Mouse (Mus musculus) testis, postnatal 14 days (tissue): ENCODE results near the gene Cntnap2.

Source experiments
- DNase-seq: peaks from one replicate; pipeline ENCODE4 v3.0.0; 2021; ENCODE audit warnings: low spot score

Cntnap2 gene

DNA sequence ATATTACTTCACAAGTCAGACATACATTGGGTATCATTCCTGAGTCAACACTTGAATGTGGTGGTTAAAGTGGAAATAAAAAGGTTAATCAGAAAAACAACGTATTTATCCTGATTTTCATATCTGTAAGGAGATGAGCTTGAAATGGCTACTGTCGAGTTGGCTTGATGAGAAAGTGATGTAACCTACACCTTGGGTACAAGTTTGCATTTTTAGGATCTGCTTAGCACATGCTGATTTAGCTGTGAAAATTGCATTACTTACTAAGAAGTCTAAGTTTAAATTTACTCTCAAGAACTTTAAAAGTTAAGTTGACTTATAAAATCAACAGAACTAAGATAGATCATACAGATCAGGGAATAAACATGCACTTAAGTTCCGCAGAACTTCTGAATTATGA, 879.1 kb downstream of the Cntnap2 start:
- DNase-seq, result no peak

DNA sequence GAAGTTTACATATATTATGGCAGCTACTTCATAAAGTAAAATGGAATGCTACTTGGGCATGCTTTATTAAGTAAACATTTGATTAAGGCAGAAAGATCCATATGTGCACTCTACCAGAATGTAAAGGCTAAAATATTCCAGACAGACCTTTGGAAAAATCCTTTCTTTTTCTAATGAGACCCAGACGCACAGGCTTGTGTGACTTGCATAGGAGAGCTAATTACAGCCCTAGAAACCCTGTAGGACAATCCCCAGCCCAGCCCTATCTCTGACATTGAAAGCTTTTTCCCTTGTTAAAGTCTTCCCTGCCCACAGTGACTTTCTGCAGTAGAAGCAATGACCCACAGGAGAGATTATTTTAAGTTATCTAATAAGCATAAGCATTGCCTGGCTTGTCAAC, 879.6 kb downstream of the Cntnap2 start:
- DNase-seq, result no peak

DNA sequence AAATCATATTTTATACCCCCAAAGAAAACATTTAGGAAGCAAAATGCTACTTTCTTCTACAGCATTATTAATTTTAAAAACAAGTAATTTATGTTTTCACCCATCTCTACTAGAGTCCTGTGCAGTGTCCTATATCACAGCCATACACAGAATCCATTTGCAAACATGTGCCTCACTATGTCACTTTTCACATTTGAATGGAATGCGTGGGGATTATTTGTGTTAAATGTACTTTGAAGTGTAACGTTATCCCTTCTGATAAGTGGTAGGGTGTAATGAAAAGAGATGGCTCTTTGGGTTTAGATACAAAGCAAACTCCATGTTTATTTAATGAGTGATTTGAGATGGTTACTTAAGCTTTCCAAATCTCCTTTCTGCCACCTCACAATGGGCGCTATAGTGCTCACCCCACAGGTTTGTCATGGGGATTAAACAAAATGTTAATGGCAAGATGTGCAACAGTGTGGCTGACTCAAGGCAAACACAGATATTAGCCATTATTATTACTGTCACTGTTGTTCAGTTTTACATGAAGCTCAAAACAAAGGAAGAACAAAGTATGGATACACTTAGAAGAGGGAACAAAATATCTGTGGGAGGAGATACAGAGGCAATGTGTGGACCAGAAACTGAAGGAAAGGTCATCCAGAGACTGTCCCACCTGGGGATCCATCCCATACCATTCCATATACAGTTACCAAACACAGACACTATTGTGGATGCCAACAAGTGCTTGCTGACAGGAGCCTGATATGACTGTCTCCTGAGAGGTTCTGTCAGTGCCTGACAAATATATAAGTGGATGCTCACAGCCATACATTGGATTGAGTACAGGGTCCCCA, 886.2 kb downstream of the Cntnap2 start:
- no peak for DNase-seq

DNA sequence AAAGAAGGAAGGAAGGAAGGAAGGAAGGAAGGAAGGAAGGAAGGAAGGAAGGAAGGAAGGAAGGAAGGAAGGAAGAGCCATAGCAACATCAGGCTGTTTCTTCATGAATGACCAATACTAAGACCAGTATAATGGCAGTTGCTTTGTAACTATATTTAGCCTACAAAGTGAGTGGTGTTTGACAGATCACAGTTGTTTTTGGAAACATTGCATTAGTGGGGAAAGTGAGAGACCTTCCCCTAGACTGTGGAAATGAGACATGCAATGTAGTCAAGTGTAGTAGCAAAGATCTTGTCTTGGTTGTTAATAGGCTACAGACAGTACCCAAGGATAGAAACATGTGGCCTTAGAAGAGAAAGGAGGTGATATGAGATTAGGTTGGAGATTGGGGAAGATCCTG, 895.6 kb downstream of the Cntnap2 start:
- DNase-seq, result no peak

DNA sequence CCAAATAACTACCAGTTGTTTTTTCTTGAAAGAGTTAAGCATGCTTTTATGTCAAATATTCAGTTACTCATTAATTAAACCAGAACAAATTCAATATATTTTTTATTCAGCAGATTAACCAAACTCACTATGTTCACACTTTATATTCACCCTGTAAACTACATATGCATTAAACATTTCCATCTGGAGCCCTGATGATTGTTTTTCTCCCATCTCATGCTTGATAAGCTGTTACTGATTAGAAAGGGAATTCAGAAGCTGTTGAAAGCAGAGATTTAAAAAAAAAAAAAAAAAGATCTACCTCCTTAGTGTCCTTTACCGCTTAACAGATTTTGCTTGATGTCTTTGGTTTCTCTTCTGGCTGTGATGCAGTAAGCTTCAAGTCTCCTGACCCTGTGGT, 905.3 kb downstream of the Cntnap2 start:
- DNase-seq, result no peak

DNA sequence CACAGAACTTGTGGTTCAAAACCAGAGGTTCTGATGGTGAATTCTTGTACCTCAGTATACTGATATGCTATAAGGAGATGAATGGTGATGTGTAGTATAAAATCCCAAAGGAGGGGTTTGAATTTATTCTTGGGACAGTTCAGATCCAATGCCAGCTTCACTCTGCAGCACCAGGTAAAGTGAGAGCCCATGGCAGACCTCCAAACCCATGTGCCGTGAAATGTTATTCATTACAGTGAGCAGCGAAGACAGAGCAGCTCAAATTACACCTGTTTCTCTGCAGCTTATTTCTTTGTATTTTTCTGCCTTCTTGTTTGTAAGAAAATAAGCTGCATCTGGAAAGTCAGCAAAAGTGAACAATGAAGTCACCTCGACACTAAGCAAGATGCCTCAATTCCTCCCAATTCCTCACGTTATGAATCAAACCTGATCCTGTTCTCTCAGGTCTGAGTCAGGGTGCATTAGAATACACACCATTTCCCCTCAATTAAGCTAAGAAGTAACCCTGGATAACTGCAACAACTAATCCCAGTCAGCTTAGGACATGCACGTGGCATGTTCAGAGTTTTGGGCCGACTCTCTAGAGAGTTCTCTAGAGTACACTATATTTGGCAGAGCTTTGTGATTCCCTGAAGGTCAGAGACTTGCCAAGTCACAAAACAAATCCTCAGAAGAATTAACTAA, 915.5 kb downstream of the Cntnap2 start:
- no peak for DNase-seq

DNA sequence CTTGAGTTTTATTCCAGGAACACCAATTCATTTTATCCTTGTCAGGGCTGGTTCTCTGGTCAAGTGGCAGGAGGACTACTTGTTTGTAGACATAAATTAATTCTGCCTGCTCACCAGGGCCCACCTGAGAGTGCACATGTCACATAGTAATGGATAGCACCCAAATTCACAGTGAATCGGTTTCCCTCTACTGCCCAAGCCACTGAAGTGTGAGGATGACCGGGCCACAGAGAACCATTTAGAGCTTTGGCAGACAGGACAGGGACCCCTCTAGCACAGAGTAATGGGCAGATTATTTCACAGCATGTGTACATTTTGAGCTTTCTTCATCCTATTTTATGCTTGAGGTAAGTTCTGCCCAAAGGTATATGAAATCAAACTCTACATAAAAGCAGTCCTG, 920.0 kb downstream of the Cntnap2 start:
- no peak for DNase-seq

DNA sequence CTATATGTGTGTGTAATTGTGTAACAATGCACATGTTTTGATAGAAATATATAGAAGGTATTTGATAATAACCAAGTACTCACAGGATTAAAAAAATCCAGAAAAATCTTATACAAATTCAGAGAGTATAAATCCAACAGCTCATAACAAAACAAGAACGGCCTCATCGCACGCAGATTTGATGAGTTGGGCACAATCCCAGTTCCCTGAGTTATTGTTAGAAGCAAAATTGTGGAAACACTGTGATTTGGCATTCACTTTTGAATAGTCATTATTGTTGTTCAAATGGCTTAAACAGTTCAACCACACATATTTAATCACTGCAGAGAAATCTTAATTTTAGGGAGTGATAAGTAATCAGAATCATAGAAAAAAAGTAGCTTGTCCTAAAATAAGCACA, 928.9 kb downstream of the Cntnap2 start:
- no peak for DNase-seq

- no peak for DNase-seq
Observed at GRCm38 (mm10) chr6:45991086-45991485, 931.9 kb downstream of the Cntnap2 start.

GRCm38 (mm10) chr6:46022515-46023143, 963.5 kb downstream of the Cntnap2 start:
- DNase-seq, result no peak

GRCm38 (mm10) chr6:46031821-46032594, 972.9 kb downstream of the Cntnap2 start:
- no peak for DNase-seq

DNA sequence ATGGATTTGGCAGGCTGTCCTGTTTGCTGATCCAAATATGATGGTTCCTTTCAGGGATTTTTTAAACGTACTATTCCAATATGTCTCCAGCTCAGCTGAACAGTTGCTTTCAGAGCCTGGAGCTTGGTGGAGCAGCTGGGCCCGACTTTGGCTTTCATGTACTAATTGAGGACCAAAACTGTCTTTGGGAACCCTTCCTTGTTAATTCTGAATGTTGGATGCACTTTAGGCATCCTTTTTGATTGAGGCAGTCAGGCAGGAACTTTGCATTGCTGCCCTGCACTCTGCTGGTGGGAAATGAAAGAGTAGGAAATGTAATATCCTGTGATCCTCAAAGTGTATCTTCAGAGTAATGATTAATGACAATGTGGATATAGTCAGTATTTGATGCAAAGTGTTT, 974.0 kb downstream of the Cntnap2 start:
- DNase-seq, result no peak

- DNase-seq, result no peak
Observed at GRCm38 (mm10) chr6:46040671-46041070, 981.5 kb downstream of the Cntnap2 start.

DNA sequence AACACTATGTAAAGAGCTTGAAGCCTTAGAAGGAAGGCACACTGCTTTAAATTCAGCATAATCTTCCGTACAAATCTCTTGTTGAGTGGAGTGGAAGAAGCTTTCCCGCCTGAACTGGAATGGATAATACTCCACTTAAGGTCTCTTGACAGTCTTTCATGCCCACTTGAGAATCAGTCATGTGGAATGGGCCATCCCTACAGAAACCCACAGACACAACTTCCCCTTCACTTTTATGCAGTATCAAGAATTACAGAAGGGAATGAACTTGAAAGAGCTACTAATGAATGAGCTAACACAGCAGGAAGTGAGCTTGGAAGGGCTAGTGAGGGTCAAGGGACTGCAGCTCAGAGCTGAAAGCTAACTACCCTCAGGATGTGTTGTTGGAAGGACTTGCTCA, 1021.1 kb downstream of the Cntnap2 start:
- no peak for DNase-seq

DNA sequence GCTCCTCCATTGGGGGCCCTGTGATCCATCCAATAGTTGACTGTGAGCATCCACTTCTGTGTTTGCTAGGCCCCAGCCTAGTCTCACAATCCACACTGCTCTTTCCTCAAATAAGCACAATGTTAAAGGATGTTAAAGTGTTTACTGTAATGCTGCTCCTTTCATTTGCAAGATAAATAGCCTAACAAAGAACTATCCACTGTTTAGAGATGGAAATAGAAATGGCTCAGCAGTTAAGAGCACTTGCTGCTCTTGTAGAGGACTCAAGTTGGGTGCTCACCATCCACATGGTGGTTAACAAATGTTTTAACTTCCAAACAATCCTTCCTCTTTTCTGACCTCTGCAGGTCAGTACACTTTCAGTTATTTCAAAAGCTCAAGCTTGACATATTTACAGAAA, 1022.3 kb downstream of the Cntnap2 start:
- DNase-seq, result no peak

GRCm38 (mm10) chr6:46143189-46143841, 1084.2 kb downstream of the Cntnap2 start:
- DNase-seq, result no peak

GRCm38 (mm10) chr6:46166837-46167236, 1107.7 kb downstream of the Cntnap2 start:
- DNase-seq, result no peak

- DNase-seq, result no peak
Observed at GRCm38 (mm10) chr6:46197298-46197697, 1138.1 kb downstream of the Cntnap2 start.

DNA sequence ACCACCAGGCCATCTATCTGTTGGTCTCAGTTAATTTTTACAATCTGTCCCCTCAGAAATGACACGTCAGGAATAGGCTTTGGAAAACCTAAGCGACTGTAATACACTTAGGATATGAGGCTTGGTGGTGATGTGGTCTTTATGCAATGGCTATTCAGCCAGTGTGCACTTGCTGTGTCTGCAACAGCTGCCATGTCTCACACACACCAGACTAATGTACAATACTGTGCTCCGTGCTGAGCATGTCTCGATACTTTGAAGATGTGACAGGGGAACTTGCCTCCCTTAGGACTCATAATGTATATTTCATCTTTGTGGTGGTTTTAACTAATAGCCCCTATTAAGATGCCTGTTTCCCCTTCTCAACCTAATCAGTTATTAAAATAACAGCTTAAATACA, 1142.7 kb downstream of the Cntnap2 start:
- DNase-seq, result no peak

DNA sequence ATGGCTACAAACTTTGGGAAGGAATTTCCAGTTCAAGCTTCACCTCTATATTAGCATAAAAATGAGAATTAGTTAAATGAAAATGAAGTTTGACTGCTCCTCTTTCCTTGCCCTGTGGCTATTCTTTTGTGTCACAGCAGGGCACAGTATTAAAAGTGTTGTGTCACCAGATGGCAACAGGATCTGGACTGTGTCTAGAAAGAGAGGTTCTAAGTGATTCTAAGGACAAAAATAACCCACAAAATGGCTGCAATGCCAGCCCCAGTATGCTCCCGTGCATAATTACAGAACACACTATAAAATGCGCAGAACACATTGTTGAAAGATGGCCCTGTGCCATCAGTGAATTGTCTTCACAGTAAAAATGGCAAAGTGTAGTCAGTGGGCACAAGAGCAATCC, 1146.4 kb downstream of the Cntnap2 start:
- DNase-seq, result no peak

GRCm38 (mm10) chr6:46232889-46233288, 1173.7 kb downstream of the Cntnap2 start:
- DNase-seq, result no peak

DNA sequence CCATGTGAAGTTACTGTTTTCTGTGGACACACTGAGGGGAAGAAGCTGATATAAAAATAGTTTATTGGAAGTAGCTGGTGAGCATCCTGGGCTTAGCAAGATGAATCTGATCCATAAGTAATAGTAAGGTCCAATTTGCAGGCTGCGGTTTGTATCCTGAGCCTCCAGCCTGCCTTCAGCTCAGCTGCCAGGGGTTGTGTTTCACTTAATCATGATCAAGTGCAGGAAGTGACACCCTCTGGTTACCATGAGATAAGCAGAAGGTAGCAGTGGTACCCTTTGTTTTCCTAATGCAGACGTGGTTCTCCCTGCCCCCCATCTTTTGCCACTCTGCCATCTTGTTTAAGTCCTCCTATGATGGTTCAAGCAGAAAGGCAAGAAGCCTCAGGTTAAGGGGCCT, 1181.2 kb downstream of the Cntnap2 start:
- no peak for DNase-seq
